Mouse (Mus musculus) layer of hippocampus, adult 9-11 months (tissue): ENCODE measurements at regions not wholly inside any gene's neighbourhood (a gene's known extent, or its start where the extent isn't known, plus 50 kb on each side); places are given as distances from the start of the nearest gene placed in this dataset.

Source experiments
- DNase-seq: peaks from one replicate; pipeline ENCODE4 v3.0.0; 2022

DNA sequence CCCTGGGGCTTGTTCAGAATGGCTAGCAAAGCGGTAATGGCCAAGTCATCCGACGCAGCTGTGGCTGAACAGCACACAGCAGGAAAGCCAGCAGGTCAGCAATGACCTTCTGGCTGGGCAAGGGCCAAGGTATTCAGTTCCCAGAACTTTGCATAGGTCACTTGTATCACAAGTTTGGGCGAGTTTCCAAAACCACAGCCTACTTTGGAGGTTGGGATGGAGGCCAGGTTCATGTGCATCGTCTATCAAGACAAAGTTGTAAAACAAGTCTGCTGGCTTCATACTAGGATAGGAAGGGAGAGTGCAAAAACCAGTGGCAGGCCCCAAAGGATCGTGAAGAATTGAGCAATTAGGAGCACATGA, 639.8 kb upstream of the Vstm2b start:
- no peak for DNase-seq

DNA sequence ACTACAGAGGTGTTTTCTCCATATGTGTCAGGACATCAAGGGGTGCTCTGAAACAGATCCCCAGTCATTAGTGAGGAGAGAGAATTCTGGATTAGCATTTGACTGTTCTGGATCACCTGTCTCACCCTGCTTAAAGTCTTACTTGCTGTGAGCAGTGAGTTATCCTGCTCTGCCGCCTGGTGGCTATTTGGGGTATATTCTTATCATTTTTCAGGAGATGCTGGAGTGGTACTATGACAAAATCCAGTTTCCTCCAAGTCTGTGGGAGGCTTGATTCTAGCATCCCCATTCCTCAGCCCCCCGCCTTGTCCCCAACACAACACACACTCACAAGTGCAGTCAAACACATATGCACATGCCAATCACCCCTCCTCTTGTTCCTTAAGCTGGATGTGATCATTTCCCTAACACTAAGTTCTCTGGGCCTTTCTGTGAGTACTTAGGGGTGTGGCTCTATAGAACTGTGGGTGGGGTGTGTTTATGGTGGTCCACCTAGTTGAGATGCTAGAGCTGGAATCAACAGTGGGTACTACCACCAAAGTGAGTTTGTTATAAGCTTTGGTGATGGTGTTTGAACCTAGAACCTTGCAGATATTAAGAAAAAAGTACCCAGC, 624.6 kb upstream of the Vstm2b start:
- peak; percentile 63 for DNase-seq

DNA sequence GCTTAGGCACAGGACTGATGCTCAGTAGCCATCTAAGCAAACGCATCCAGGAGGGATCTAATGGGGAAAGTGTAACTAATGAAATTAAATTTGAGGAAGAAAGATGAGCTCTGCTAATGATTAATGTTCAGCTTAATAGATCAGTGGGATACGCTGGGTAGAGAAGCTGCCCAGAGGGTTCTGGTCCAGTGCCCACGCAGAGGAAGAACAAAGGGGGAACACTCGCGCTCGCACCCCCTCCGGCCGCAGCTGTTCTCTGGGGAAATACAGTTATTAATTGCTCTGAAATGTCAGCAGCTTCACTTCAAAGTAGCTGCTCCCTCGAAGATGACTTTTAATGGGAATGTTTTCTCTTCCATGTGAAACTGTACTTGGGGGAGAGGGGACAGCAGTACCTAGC, 623.0 kb upstream of the Vstm2b start:
- DNase-seq = peak; percentile 9

DNA sequence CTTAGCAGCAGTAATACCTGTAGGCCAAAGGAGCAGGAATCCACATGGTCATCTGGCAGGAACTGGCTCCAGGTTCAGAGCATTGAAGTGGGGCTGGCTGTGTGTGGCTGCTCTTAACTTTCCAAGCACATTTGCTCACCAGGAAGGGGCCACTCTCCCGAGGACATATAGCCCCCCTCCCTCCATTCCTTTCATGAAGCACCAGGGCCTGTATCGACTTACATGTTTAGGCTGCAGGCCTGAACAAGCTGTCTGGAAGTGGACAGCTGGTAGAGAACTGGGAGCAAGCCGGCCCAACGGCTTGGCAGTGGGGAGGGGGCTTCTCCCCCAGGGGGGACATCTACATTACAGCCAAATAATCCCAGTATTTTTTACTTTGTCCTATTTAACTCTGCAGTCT, 622.5 kb upstream of the Vstm2b start:
- no peak for DNase-seq

- DNase-seq = no peak
Observed at GRCm38 (mm10) chr7:40276116-40276515, 622.0 kb upstream of the Vstm2b start.

DNA sequence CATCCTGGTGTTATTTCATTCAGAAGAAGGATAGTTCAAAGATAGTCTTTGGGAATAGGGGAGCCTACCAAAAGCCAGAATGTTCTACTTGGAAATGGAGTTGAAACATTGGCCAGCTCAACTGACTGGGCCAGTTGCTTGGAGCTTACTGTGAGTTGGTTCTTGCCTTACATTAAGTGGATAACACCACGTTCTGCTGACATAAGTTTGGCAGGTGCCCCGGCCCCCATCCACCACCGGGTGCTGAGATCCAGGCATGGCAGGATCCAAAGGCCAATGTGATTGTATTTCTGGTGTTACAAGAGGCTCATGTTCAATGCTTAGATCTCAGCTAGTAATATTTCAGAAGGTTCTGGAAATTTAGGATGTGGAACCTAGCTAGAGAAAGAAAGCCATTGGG, 608.0 kb upstream of the Vstm2b start:
- no peak for DNase-seq

DNA sequence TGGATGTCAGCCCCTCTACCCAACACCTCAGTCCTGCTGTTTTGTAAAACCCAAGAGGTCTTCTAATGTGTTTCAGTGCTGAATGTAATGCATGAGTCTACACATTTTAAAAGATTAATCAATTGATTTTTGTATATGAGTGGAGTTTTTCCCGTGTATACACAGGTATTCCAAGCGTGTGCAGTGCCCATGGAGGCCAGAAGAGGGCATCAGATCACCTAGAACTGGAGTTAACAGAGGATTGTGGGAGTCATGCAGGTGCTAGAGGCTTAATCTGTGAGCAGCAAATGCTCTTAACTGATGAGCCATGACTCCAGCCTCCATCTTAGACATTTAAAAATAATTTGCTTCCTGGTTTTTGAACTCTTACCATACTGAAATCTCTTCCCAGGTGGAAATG, 587.6 kb upstream of the Vstm2b start:
- DNase-seq = no peak

GRCm38 (mm10) chr7:40321171-40321570, 577.0 kb upstream of the Vstm2b start:
- peak; percentile 55 for DNase-seq

GRCm38 (mm10) chr7:40325188-40325705, 572.9 kb upstream of the Vstm2b start:
- DNase-seq = no peak

DNA sequence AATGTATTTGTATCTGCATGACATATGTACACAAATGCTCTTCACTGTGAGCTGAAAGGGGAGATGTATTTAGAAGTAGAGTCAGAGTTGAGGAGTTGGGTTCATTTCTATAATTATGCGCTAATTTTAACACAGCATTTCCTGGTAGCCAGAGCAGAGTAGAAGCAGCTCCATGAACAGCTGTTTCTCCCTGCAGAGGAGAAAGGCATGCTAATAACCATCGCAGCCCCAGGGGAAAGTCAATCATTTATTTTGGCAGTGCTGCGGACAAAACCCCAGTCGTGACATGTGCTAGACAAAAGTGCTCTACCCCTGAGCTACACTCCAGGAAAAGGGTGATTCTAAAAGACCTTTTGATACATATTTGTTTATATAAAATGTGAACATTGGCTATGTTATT, 565.7 kb upstream of the Vstm2b start:
- DNase-seq = no peak

DNA sequence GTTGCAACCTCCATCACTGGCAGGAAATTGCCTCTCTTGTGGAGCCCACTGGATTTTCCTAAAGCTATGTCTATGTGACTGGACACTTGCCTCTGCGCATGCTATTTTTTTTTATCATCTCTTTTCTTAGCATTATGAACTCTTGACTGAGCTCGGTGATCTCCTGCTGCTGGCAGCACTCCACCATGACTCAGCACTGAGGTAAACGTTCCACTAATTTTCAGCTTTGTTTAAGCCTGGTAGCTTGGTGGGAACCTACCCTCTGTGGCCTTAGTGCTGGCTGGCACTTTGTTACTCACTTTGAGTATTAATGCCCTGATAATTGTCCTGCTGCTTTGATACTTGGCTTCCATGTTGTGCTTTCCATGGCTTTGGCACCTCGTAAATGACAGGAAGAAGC, 545.8 kb upstream of the Vstm2b start:
- no peak for DNase-seq

DNA sequence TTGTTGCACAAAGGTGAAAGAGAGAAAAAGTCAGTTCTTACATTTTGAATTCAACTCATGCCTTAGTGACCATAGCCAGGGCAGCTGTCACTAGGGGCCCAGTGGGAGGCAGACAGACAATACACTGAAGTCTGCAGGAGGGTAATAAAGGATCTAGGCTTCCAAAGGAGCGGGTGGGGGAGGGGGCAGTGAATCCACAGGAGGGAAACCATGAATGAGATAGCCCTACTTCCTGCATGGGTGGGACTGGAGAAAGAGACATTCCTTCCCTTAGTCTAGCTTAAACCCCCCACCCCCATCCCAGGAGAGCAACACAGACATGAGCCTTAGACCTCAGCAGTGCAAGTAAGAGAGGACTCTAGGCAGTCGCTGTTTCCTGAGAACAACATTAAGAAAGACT, 535.4 kb upstream of the Vstm2b start:
- no peak for DNase-seq

- DNase-seq = no peak
Observed at GRCm38 (mm10) chr7:40372713-40373112, 525.4 kb upstream of the Vstm2b start.

DNA sequence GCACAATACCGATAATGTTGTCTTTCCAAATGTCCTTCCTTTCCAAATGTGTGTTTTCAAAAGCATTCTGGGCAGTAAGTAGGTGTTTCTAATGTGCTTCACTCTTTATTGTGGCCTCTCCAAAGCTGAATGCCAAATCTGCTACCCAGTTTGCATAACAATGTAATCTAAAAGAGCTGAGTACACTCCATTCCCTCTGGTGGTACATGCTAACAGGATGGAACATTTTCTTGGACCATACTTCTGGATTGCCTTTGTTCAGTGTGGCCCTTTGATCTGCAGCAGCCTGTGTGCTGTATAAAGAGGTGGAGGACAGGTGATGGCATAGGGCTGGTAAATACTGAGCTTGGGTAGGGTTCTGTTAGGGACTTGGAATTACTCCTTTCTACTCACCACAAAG, 520.3 kb upstream of the Vstm2b start:
- DNase-seq = no peak

DNA sequence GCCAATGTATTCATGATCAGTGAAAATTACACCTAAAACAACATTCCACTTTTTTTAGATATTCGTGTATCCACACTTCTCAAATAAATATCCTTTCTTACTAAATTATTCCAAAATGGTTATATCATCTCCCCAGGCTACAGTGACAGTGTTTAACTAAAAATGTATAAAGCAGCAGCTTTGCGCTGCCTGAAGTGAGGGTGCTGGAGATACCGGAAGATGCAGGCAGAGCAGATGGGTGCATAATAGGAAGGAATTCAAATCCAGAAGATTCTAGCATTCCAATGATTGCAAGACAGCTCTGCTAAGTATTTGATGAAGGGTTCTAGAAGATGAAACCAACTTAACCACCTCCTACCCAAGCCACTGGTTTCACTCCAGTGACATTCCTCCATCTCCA, 516.9 kb upstream of the Vstm2b start:
- DNase-seq = no peak

DNA sequence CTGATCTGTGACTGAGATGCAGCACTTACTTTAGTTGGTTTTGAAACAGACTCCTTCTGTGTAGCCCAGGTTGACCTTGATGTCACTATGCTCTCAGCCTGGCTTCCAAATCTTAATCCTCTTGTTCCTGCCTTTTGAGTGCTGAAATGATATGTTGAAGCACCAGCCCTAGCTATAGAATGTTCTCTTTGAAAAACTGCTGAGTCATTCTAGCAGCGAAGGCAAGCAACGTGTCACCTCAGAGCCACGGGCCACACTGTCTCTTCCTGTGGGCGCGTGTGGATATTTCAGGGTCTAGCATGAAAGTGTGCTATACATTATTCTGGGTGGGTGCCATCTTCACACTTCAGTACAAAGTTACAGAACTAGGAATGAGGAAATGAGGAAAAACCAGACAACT, 510.0 kb upstream of the Vstm2b start:
- DNase-seq = no peak

GRCm38 (mm10) chr7:40389795-40390194, 508.3 kb upstream of the Vstm2b start:
- no peak for DNase-seq

GRCm38 (mm10) chr7:40390927-40391326, 507.2 kb upstream of the Vstm2b start:
- DNase-seq = no peak

GRCm38 (mm10) chr7:40391626-40392025, 506.5 kb upstream of the Vstm2b start:
- no peak for DNase-seq

DNA sequence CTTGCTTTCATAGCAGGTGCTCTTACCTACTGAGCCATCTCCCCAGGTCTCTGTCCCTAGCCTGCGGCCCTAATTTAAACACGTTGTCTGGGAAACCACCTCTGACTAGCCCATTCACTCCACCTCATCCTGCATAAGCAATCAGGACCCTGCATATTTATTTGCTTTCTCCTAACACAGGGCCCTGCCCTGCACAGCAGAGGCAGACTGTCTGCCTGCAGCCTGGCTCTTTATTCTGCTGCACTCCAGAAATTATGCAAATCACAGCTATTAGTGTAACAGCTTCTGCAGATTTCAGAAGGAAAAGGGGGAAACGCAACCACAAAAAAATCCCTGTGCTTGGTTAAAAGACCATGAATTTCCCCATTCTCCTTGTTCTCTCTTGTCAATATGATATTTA, 505.9 kb upstream of the Vstm2b start:
- no peak for DNase-seq

DNA sequence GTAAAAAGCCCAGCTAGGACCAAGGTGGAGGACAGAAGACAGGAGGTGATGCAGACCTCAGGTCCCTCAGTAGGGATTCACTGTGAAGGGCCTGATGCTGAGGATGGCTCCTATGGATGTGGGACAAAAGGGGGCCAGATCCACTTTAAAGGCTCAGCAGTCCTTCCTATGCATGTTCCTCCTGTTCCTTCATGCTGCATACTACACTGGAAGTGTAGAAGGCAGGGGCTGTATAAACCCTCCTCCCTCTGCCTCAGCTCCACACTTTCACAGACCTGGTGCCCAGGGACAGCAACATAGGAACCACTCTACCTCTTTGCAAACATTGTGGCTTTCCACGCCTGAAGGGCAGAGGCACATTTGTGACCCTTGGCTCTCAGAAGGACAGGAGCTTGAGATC, 505.4 kb upstream of the Vstm2b start:
- no peak for DNase-seq

DNA sequence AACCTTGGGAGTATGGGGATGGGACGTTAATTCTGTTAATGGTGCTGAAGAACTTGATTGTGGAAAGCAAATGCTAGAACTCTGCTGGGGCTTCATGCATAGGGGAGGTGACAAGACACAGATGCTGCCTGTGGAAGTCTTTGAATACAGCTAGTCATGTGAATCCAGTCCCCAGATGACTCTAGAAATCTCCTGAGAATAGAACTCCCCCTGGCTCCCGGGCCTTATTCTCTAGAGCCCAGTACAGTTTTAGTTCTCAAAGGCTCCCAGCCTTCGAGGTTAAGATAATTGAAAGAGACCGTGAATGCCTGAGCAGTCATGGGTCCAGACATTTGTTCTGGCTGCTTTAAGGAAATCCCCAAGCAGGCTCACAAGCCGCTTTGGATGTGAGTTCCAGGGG, 499.9 kb upstream of the Vstm2b start:
- DNase-seq = no peak

GRCm38 (mm10) chr7:40419332-40419731, 478.8 kb upstream of the Vstm2b start:
- no peak for DNase-seq

- no peak for DNase-seq
Observed at GRCm38 (mm10) chr7:40422125-40422524, 476.0 kb upstream of the Vstm2b start.

GRCm38 (mm10) chr7:40429416-40429815, 468.7 kb upstream of the Vstm2b start:
- DNase-seq = no peak

GRCm38 (mm10) chr7:40433906-40434305, 464.2 kb upstream of the Vstm2b start:
- no peak for DNase-seq
